Mouse (Mus musculus) brain, embryonic 14.5 days (tissue): Measurements from ENCODE around the gene Bricd5.

Experiments used
- CTCF ChIP-seq: fragments of 200-500 bp; IDR thresholded peaks from 2 replicates; pipeline ENCODE4 v1.5.1; 2012; ENCODE audit warnings: inconsistent platforms, mild to moderate bottlenecking, moderate library complexity, borderline replicate concordance; ENCODE audit not compliant: insufficient read depth, insufficient read length; ENCODE audit errors: extremely low read depth
- POLR2A ChIP-seq: fragments of 200-500 bp; IDR thresholded peaks from 2 replicates; pipeline ENCODE4 v1.6.1; 2012; ENCODE audit warnings: mild to moderate bottlenecking, inconsistent platforms, borderline replicate concordance; ENCODE audit not compliant: poor library complexity, insufficient read depth, insufficient read length, severe bottlenecking; ENCODE audit errors: extremely low read depth

GRCm38 (mm10) chr17:24481027-24481815, 7.5 kb downstream of the Bricd5 start:
- no peak for TF ChIP-seq CTCF
- no peak for TF ChIP-seq POLR2A
